Mouse (Mus musculus) bone marrow, adult 2 months (tissue): ENCODE measurements around the gene Gm525.

Experiments
- CTCF ChIP-seq: fragments of 200-500 bp; IDR thresholded peaks from 2 replicates; pipeline ENCODE4 v1.5.1; 2011; ENCODE audit warnings: low read length, control low read depth; ENCODE audit not compliant: control insufficient read depth, insufficient read depth
- POLR2A ChIP-seq: fragments of 200-500 bp; IDR thresholded peaks from 2 replicates; pipeline ENCODE4 v1.6.1; 2011; ENCODE audit warnings: low read depth, mild to moderate bottlenecking, control low read depth, low read length, borderline replicate concordance; ENCODE audit not compliant: control insufficient read depth

GRCm38 (mm10) chr11:89061362-89061761 lies 12.3 kb upstream of the Gm525 start:
- TF ChIP-seq CTCF (no peak), POLR2A (no peak)
